In the genomic region with DNA sequence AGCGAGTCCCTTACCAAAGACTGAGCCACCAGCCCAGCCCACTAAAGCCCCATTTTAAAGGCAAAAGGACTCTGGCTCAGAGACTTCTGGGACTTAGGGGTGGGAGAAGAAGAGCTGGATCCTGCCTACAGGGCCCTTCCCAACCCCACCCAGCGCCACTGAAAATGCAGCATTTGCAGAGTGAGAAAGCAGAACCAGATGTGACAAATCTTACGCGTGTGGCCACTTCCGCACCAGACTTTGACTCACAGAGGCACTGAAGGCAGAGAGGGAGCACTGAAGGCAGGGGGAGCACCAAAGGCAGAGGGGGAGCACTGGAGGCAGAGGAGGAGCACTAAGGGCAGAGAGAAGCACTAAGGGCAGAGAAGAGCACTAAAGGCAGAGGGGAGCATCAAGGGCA, we compare ENCODE assay signal across 27 mouse cellular contexts. TPM values are rescaled to one million over a fixed set of nuclear protein-coding genes. Genes with fewer than 3 reads are reported as not detected.
"Had no signal": no experiment of that assay in that cellular context is flagged by ENCODE, and none has a peak within 500 bp of the region (broad histone marks: within the 10 kb centered on the region; RNA-seq: fewer than 3 reads in every experiment).

No protein-coding gene starts in this region.

- H3K4me2 ChIP-seq: limb, embryonic 13.5 days; liver, embryonic 12.5 days; liver, embryonic 15.5 days; lung, embryonic 15.5 days; midbrain, embryonic 15.5 days; neural tube, embryonic 13.5 days; stomach, embryonic 15.5 days had no signal

- H3K9ac ChIP-seq: limb, embryonic 13.5 days; liver, embryonic 12.5 days; liver, embryonic 15.5 days; lung, embryonic 15.5 days; midbrain, embryonic 15.5 days; neural tube, embryonic 13.5 days; stomach, embryonic 15.5 days had no signal

- H3K27ac ChIP-seq: kidney, postnatal 0 days; limb, embryonic 10.5 days; limb, embryonic 13.5 days; liver, embryonic 12.5 days; liver, embryonic 15.5 days; lung, embryonic 15.5 days; midbrain, embryonic 10.5 days; midbrain, embryonic 15.5 days; neural tube, embryonic 13.5 days; stomach, embryonic 15.5 days had no signal

- H3K4me1 ChIP-seq: liver, embryonic 12.5 days; liver, embryonic 15.5 days; midbrain, embryonic 15.5 days had no signal

- H3K9me3 ChIP-seq: limb, embryonic 10.5 days; limb, embryonic 13.5 days; liver, embryonic 12.5 days; liver, embryonic 15.5 days; lung, embryonic 15.5 days; midbrain, embryonic 10.5 days; midbrain, embryonic 15.5 days; neural tube, embryonic 13.5 days; stomach, embryonic 15.5 days had no signal

- H3K36me3 ChIP-seq: limb, embryonic 10.5 days; limb, embryonic 13.5 days; liver, embryonic 12.5 days; liver, embryonic 15.5 days; lung, embryonic 15.5 days; midbrain, embryonic 10.5 days; midbrain, embryonic 15.5 days; neural tube, embryonic 13.5 days; stomach, embryonic 15.5 days had no signal

- H3K4me3 ChIP-seq: limb, embryonic 10.5 days; limb, embryonic 13.5 days; liver, embryonic 12.5 days; liver, embryonic 15.5 days; lung, embryonic 15.5 days; megakaryocyte, embryonic 14.5 days; midbrain, embryonic 10.5 days; midbrain, embryonic 15.5 days; neural tube, embryonic 13.5 days; stomach, embryonic 15.5 days had no signal

- DNase-seq: kidney, adult 2 months; kidney, postnatal 36 days; liver; lung, adult 18-20 months; lung, postnatal 10 days; lung, postnatal 36 days; retina, postnatal 1 day; right cerebral cortex, postnatal 25 days; spleen, adult 18-20 months; thymus, postnatal 25 days had no signal

- ATAC-seq: intestine, postnatal 0 days; liver, embryonic 12.5 days; midbrain, embryonic 15.5 days had no signal

RNA-seq across cellular contexts. Expression of gene Prf1, which starts 30.3 kb away (rescaled TPM):
- total RNA-seq: layer of hippocampus, adult 8-10 months; layer of hippocampus, postnatal 10 days; left cerebral cortex, adult 18-20 months; left cerebral cortex, postnatal 25 days had no signal
- polyA plus RNA-seq: intestine, postnatal 0 days; kidney, embryonic 14.5 days; limb, embryonic 10.5 days; liver, embryonic 12.5 days; lung, embryonic 15.5 days; midbrain, embryonic 10.5 days; neural tube, embryonic 13.5 days had no signal
